Mouse (Mus musculus): Measurements from ENCODE around the gene Rd3. TPM values are rescaled to one million over a fixed set of nuclear protein-coding genes. Genes with fewer than 3 reads are reported as not detected.

Rd3 gene
- total and polyA plus RNA-seq, 3 experiments = not detected

DNA sequence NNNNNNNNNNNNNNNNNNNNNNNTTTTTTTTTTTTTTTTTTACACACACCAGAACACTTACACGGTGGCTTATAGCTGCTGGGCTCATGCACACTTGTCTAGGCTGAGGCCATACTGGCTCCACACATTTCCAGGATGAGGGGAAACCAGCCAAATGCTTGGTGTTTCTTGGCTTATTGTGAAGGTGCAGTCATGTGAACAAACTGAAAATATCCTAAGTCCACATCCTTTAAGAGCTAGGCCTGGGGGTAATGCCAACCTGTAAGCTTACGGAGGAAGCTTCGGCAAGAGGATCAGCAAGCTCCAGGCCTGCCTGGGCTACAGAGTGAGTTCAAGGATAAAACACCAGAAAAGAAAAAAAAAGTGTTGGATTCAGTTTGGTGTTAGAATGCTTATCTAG, 19.8 kb upstream of the Rd3 start:
- Histone ChIP-seq H3K4me3 (ENCODE audit: control insufficient read depth in 1 of 2, insufficient read depth in 1 of 2, low read depth in 2 of 2, low read length in 2 of 2) (no peak overlapping the region), H3K9me3 (replicated peaks; ENCODE audit: insufficient read depth, low read length) (no peaks in the 10 kb centered on the region), H3K9ac (ENCODE audit: control insufficient read depth, low read depth, low read length, poor library complexity, severe bottlenecking) (no peak overlapping the region), H3K27ac (ENCODE audit: control insufficient read depth, low read depth, low read length) (no peak overlapping the region), H3K4me1 (ENCODE audit: control insufficient read depth in 1 of 2, insufficient read depth in 2 of 2, low read length in 2 of 2) (no peaks in the 10 kb centered on the region), H3K79me2 (ENCODE audit: control insufficient read depth, insufficient read depth, low read length, poor library complexity) (no peaks in the 10 kb centered on the region), H3K27me3 (ENCODE audit: control insufficient read depth in 1 of 2, insufficient read depth in 2 of 2, low read length in 2 of 2) (no peaks in the 10 kb centered on the region; a peak in 3 of 4 replicates), H3K36me3 (ENCODE audit: control insufficient read depth in 1 of 2, insufficient read depth in 2 of 2, low read length in 2 of 2) (no peaks in the 10 kb centered on the region)
- DNase-seq (ENCODE audit: low read depth, low spot score) = no peak
- no peak for TF ChIP-seq ZNF384 (IDR thresholded peaks at IDR 0.05; ENCODE audit: low read depth, low read length)
- TF ChIP-seq CHD1 (IDR thresholded peaks at IDR 0.05; ENCODE audit: low read depth, low read length) = no peak
- no peak for TF ChIP-seq NELFE (IDR thresholded peaks at IDR 0.05; ENCODE audit: low read depth, low read length)
- TF ChIP-seq SMC3 (IDR thresholded peaks at IDR 0.05; ENCODE audit: low read depth, low read length) = no peak
- TF ChIP-seq KAT2A (conservative IDR thresholded peaks at IDR 0.05; ENCODE audit: low read depth, low read length) = no peak
- no peak for TF ChIP-seq ZKSCAN1 (IDR thresholded peaks at IDR 0.05; ENCODE audit: low read depth, low read length)
- TF ChIP-seq MAFK (IDR thresholded peaks at IDR 0.05; ENCODE audit: borderline replicate concordance, low read depth, low read length) = no peak
- no peak for TF ChIP-seq TBP (IDR thresholded peaks at IDR 0.05; ENCODE audit: low read depth, low read length)
- TF ChIP-seq MYB (IDR thresholded peaks at IDR 0.05; ENCODE audit: low read depth, low read length) = no peak

GRCm38 (mm10) chr1:191960946-191961345, 16.2 kb upstream of the Rd3 start:
- no peaks in the 10 kb centered on the region for H3K79me2 ChIP-seq (ENCODE audit: control insufficient read depth, insufficient read depth, low read length, poor library complexity)
- TF ChIP-seq MEF2A (IDR thresholded peaks at IDR 0.05; ENCODE audit: extremely low read depth, insufficient replicate concordance, low read depth, low read length, poor library complexity, severe bottlenecking) = no peak
- TF ChIP-seq CHD1 (IDR thresholded peaks at IDR 0.05; ENCODE audit: low read depth, low read length) = no peak
- no peak for TF ChIP-seq USF2 (IDR thresholded peaks at IDR 0.05; ENCODE audit: borderline replicate concordance in 1 of 2, insufficient read depth in 1 of 2, low read depth in 1 of 2, low read length in 2 of 2)
- no peak for TF ChIP-seq EP300 (IDR thresholded peaks at IDR 0.05; ENCODE audit: low read depth in 1 of 2, low read length in 2 of 2)
- TF ChIP-seq HCFC1 (IDR thresholded peaks at IDR 0.05; ENCODE audit: low read depth, low read length) = no peak
- TF ChIP-seq TCF12 (IDR thresholded peaks at IDR 0.05; ENCODE audit: low read depth, low read length) = no peak
- no peak for TF ChIP-seq MAFK (IDR thresholded peaks at IDR 0.05; ENCODE audit: borderline replicate concordance, low read depth, low read length)
- TF ChIP-seq ZKSCAN1 (IDR thresholded peaks at IDR 0.05; ENCODE audit: low read depth, low read length) = no peak
- no peak for TF ChIP-seq UBTF (IDR thresholded peaks at IDR 0.05; ENCODE audit: borderline replicate concordance, insufficient read depth, low read depth, low read length)
- TF ChIP-seq RAD21 (IDR thresholded peaks at IDR 0.05; ENCODE audit: low read depth, low read length) = no peak
- TF ChIP-seq SIN3A (IDR thresholded peaks at IDR 0.05; ENCODE audit: low read length) = no peak
- no peak for TF ChIP-seq RCOR1 (IDR thresholded peaks at IDR 0.05; ENCODE audit: low read depth, low read length)
- DNase-seq (ENCODE audit: low read depth, low spot score) = no peak
- no peak overlapping the region for H3K27ac ChIP-seq (ENCODE audit: control insufficient read depth, low read depth, low read length)
- H3K4me3 ChIP-seq (ENCODE audit: control insufficient read depth in 1 of 2, insufficient read depth in 1 of 2, low read depth in 2 of 2, low read length in 2 of 2) = no peak overlapping the region
- 0 out of 4 replicates have a peak, but pooled peaks cover 0 to 3% of the 10 kb centered on the region in 2 experiments for H3K4me1 ChIP-seq (ENCODE audit: control insufficient read depth in 1 of 2, insufficient read depth in 2 of 2, low read length in 2 of 2)
- H3K36me3 ChIP-seq (ENCODE audit: control insufficient read depth in 1 of 2, insufficient read depth in 2 of 2, low read length in 2 of 2) = 0 out of 4 replicates have a peak, but pooled peaks cover 0 to 3% of the 10 kb centered on the region in 2 experiments
- no peaks in the 10 kb centered on the region; a peak in 3 of 4 replicates for H3K27me3 ChIP-seq (ENCODE audit: control insufficient read depth in 1 of 2, insufficient read depth in 2 of 2, low read length in 2 of 2)
- no peak overlapping the region for H3K9ac ChIP-seq (ENCODE audit: control insufficient read depth, low read depth, low read length, poor library complexity, severe bottlenecking)
- H3K9me3 ChIP-seq (replicated peaks; ENCODE audit: insufficient read depth, low read length) = no peaks in the 10 kb centered on the region

All from MEL (cell line).